Mouse (Mus musculus) embryonic fibroblast, embryonic 13.5 days (primary cell): ENCODE measurements around the gene Hspb6.

Experiments used
- CTCF ChIP-seq: IDR thresholded peaks from 2 replicates; pipeline ENCODE4 v1.5.1; 2011; ENCODE audit warnings: mild to moderate bottlenecking, control low read depth, low read length, moderate library complexity, borderline replicate concordance; ENCODE audit not compliant: insufficient read depth
- POLR2A ChIP-seq: IDR thresholded peaks from 2 replicates; pipeline ENCODE4 v1.6.1; 2011; ENCODE audit warnings: low read depth, mild to moderate bottlenecking, control low read depth, low read length, moderate library complexity

DNA sequence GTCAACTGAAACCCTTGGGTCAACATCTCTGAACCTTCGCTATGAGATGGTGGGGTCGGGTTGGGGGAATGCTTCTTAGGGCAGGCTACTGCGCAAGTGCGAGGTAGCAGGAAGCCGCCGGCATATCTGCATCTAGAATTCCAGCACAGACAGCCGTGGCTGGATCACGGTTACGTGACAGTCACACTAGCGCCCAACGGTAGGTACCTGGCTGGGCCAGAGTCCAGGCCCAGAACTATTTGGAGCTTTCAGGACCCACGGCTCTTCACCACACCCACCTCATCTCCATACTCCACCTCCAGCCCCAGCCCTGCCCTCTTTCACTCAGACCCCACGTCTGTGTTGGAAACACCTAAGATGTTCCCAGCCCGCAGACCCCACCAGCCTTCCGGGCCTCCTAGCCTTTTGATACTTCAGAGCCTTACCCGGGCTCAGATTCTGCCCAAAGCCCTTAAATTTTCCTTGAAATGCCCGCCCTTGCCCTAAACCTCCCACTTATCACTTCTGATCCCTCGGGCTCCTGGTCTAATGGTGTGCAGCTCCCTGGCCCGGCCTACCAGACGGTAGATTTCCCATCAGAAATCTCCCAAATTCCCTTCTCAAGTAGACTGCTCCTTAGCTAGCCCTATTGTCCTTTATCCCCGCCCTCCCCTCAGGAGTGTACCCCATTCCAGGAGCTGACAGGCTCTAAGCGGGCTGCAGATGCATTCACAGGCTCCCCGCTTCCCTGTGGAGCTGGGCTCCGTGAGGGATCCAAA lies 36.8 kb upstream of the Hspb6 start:
- TF ChIP-seq CTCF (no peak), POLR2A (no peak)
